ENCODE assay signal across 20 mouse cellular contexts in the genomic region with DNA sequence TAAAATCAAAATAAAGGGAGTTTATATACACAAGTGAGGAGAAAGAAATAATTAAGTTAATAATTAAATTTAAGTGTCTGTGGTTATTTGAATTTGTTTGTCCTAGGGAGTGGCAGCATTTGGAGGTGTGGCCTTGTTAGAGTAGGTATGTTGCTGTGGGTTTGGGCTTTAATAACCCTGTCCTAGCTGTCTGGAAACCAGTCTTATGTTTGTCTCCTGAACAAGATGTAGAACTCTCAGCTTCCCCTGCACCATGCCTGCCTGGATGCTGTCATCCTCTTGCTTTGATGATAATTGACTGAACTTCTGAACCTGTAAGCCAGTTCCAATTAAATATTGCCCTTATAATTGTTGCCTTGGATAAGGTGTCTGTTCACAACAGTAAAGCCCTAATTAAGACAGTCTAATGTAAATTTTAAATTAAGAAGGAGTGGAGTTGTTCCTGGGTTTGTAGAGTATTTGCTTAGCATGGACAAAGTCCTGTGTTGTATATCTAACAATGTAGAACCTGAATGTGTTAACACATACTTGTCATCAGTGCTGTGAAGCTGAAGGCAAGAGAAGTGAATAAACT.
A peak's percentile ranks its signal among the peaks of the same experiment; 100 is the strongest.
DNase-seq lines count a peak whose midpoint lies in the region; ATAC-seq lines count a peak whose summit lies in the region.
"Had no signal": no experiment of that assay in that cellular context is flagged by ENCODE, and none has a peak within 500 bp of the region (broad histone marks: within the 10 kb centered on the region; RNA-seq: fewer than 3 reads in every experiment).

No protein-coding gene starts in this region.

- H3K4me2 ChIP-seq in forebrain, embryonic 11.5 days (ENCODE audit: low read depth, low read length, severe bottlenecking) = no peak overlapping the region
- H3K4me2 ChIP-seq in forebrain, embryonic 15.5 days (replicated peaks) = no peak overlapping the region
- no peak overlapping the region for H3K4me2 ChIP-seq in forebrain, embryonic 13.5 days
- H3K4me2 ChIP-seq in forebrain, embryonic 14.5 days (ENCODE audit: low read length) = no peak overlapping the region
- H3K4me2 ChIP-seq: embryonic facial prominence, embryonic 13.5 days; embryonic facial prominence, embryonic 15.5 days had no signal

- H3K27me3 ChIP-seq in forebrain, embryonic 11.5 days (ENCODE audit: control insufficient read depth, insufficient read depth, low read length) = no peaks in the 10 kb centered on the region
- no peaks in the 10 kb centered on the region for H3K27me3 ChIP-seq in forebrain, embryonic 15.5 days
- H3K27me3 ChIP-seq in forebrain, embryonic 13.5 days = no peaks in the 10 kb centered on the region
- H3K27me3 ChIP-seq in forebrain, embryonic 14.5 days (replicated peaks; ENCODE audit: control insufficient read depth, insufficient read depth, low read length) = no peaks in the 10 kb centered on the region
- H3K27me3 ChIP-seq: embryonic facial prominence, embryonic 13.5 days; embryonic facial prominence, embryonic 15.5 days had no signal

- H3K4me1 ChIP-seq in forebrain, embryonic 11.5 days (replicated peaks; ENCODE audit: control insufficient read depth, insufficient read depth, low read length) = no peaks in the 10 kb centered on the region
- H3K4me1 ChIP-seq in forebrain, embryonic 15.5 days = no peaks in the 10 kb centered on the region
- no peaks in the 10 kb centered on the region for H3K4me1 ChIP-seq in forebrain, embryonic 13.5 days
- no peaks in the 10 kb centered on the region for H3K4me1 ChIP-seq in forebrain, embryonic 14.5 days (ENCODE audit: control insufficient read depth, insufficient read depth, low read length)
- H3K4me1 ChIP-seq: embryonic facial prominence, embryonic 13.5 days; embryonic facial prominence, embryonic 15.5 days; forebrain, embryonic 10.5 days had no signal

- ATAC-seq in forebrain, embryonic 11.5 days (replicated peaks; ENCODE audit: low FRiP score) = peak; percentile 58; the same call in 1 of the 2 replicates
- no peak for ATAC-seq in forebrain, embryonic 15.5 days (replicated peaks)
- ATAC-seq in forebrain, embryonic 13.5 days = peak; percentile 58; the same call in 1 of the 2 replicates
- ATAC-seq in forebrain, embryonic 14.5 days = no peak

- no peak for DNase-seq in forebrain, embryonic 11.5 days (ENCODE audit: low spot score)
- DNase-seq in forebrain, embryonic 14.5 days (ENCODE audit: low spot score) = no peak
- DNase-seq in A20 (ENCODE audit: low read depth, low spot score) = peak; percentile 8
- DNase-seq in retina, embryonic 14.5 days (ENCODE audit: low spot score) = no peak
- DNase-seq: adrenal gland, adult 2 months; adrenal gland, postnatal 10 days; adrenal gland, postnatal 25 days; cerebellum, adult 11 months; cerebellum, adult 18-20 months; cerebellum, adult 8-10 months; cerebellum, adult 9-11 months; cerebellum, postnatal 14 days; cerebellum, postnatal 36 days; embryo, embryonic 11 days had no signal

- no peak overlapping the region for H3K27ac ChIP-seq in forebrain, embryonic 11.5 days (ENCODE audit: low read depth, low read length)
- no peak overlapping the region for H3K27ac ChIP-seq in forebrain, embryonic 15.5 days (replicated peaks)
- H3K27ac ChIP-seq in forebrain, embryonic 13.5 days = no peak overlapping the region
- no peak overlapping the region for H3K27ac ChIP-seq in forebrain, embryonic 14.5 days (ENCODE audit: low read depth, low read length)
- H3K27ac ChIP-seq: embryonic facial prominence, embryonic 13.5 days; embryonic facial prominence, embryonic 15.5 days; forebrain, embryonic 10.5 days had no signal

- no peaks in the 10 kb centered on the region for H3K36me3 ChIP-seq in forebrain, embryonic 11.5 days (ENCODE audit: control insufficient read depth, insufficient read depth, low read length)
- no peaks in the 10 kb centered on the region for H3K36me3 ChIP-seq in forebrain, embryonic 15.5 days
- no peaks in the 10 kb centered on the region for H3K36me3 ChIP-seq in forebrain, embryonic 13.5 days (ENCODE audit: poor library complexity, severe bottlenecking)
- no peaks in the 10 kb centered on the region for H3K36me3 ChIP-seq in forebrain, embryonic 14.5 days (ENCODE audit: control insufficient read depth, insufficient read depth, low read length)
- H3K36me3 ChIP-seq: embryonic facial prominence, embryonic 13.5 days; embryonic facial prominence, embryonic 15.5 days; forebrain, embryonic 10.5 days had no signal

- no peaks in the 10 kb centered on the region; the same call in 1 of the 2 replicates for H3K9me3 ChIP-seq in forebrain, embryonic 11.5 days (ENCODE audit: control insufficient read depth, low read length)
- H3K9me3 ChIP-seq in forebrain, embryonic 15.5 days = 0 out of 2 replicates have a peak, but pooled peaks cover 4% of the 10 kb centered on the region
- H3K9me3 ChIP-seq in forebrain, embryonic 13.5 days (replicated peaks) = peaks cover 8% of the 10 kb centered on the region
- H3K9me3 ChIP-seq in forebrain, embryonic 14.5 days (replicated peaks; ENCODE audit: control insufficient read depth, low read length) = peaks cover 8% of the 10 kb centered on the region; the same call in 1 of the 2 replicates
- H3K9me3 ChIP-seq: embryonic facial prominence, embryonic 15.5 days had no signal

- H3K9ac ChIP-seq in forebrain, embryonic 11.5 days (ENCODE audit: low read length) = no peak overlapping the region
- H3K9ac ChIP-seq in forebrain, embryonic 15.5 days (replicated peaks) = no peak overlapping the region
- no peak overlapping the region for H3K9ac ChIP-seq in forebrain, embryonic 13.5 days
- no peak overlapping the region for H3K9ac ChIP-seq in forebrain, embryonic 14.5 days (ENCODE audit: low read length)
- H3K9ac ChIP-seq: embryonic facial prominence, embryonic 13.5 days; embryonic facial prominence, embryonic 15.5 days had no signal

- H3K4me3 ChIP-seq in forebrain, embryonic 11.5 days (ENCODE audit: low read depth, low read length) = no peak overlapping the region
- H3K4me3 ChIP-seq in forebrain, embryonic 15.5 days = no peak overlapping the region
- H3K4me3 ChIP-seq in forebrain, embryonic 13.5 days = no peak overlapping the region
- H3K4me3 ChIP-seq in forebrain, embryonic 14.5 days (ENCODE audit: low read depth, low read length) = no peak overlapping the region
- H3K4me3 ChIP-seq: embryonic facial prominence, embryonic 13.5 days; embryonic facial prominence, embryonic 15.5 days; erythroblast, embryonic 14.5 days; forebrain, embryonic 10.5 days had no signal

Comparison
In these comparisons a context has a peak if more than half of its experiments do, and no peak if none do; other contexts are left out.
1. ATAC-seq: peak in forebrain, embryonic 11.5 days (single experiment) and forebrain, embryonic 13.5 days (single experiment); none in forebrain, embryonic 15.5 days (single experiment) and forebrain, embryonic 14.5 days (single experiment).